Mouse (Mus musculus): Measurements from ENCODE around the gene Hmcn1. TPM values are rescaled to one million over a fixed set of nuclear protein-coding genes. Genes with fewer than 3 reads are reported as not detected.

Gene Hmcn1
- total and polyA plus RNA-seq, 2 experiments from 2014 or later = 1.2 to 2.5 TPM

DNA sequence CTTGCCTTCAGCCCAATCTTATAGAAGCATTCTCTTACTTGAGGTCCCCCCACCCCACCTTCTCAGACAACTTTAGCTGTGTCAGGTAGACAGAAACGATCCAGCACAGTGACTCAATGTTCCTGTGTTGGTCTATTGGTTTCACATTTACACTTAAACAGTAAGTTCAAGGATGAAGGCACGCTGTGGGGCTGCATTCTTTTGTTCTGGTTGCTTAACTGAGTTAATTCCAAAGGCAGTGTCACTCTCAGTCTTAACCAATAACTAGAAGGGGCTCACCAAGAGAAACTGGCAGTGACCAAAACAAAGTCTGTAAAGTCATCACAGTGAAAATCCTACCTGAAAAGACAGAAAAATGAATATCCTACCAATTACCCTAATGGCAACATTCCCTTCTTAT is 44.3 kb downstream of the Hmcn1 start:
- Histone ChIP-seq H3K4me3 (ENCODE audit: low read depth, low read length) (no peak overlapping the region), H3K4me1 (ENCODE audit: insufficient read depth, low read length) (no peaks in the 10 kb centered on the region), H3K9me3 (ENCODE audit: low read length) (no peaks in the 10 kb centered on the region), H3K27ac (ENCODE audit: low read depth, low read length) (no peak overlapping the region), H3K27me3 (ENCODE audit: insufficient read depth, low read length) (no peaks in the 10 kb centered on the region), H3K36me3 (ENCODE audit: insufficient read depth, low read length) (no peaks in the 10 kb centered on the region), H3K9ac (replicated peaks; ENCODE audit: low read length, poor library complexity, severe bottlenecking) (no peak overlapping the region), H3K4me2 (ENCODE audit: low read depth, low read length, poor library complexity, severe bottlenecking) (no peak overlapping the region)
- DNase-seq (ENCODE audit: low spot score) = no peak
- no peak for TF ChIP-seq CTCF (IDR thresholded peaks at IDR 0.05)
- 82% methylated on average over 2 of the region's 2 CpGs for WGBS
- no peak for ATAC-seq (ENCODE audit: low FRiP score)

GRCm38 (mm10) chr1:150943601-150944000 is 49.6 kb downstream of the Hmcn1 start:
- Histone ChIP-seq H3K27me3 (ENCODE audit: insufficient read depth, low read length) (no peaks in the 10 kb centered on the region), H3K27ac (ENCODE audit: low read depth, low read length) (no peak overlapping the region), H3K36me3 (ENCODE audit: insufficient read depth, low read length) (no peaks in the 10 kb centered on the region), H3K9me3 (ENCODE audit: low read length) (no peaks in the 10 kb centered on the region), H3K9ac (replicated peaks; ENCODE audit: low read length, poor library complexity, severe bottlenecking) (no peak overlapping the region), H3K4me3 (ENCODE audit: low read depth, low read length) (no peak overlapping the region), H3K4me1 (ENCODE audit: insufficient read depth, low read length) (no peaks in the 10 kb centered on the region), H3K4me2 (ENCODE audit: low read depth, low read length, poor library complexity, severe bottlenecking) (no peak overlapping the region)
- ATAC-seq (ENCODE audit: low FRiP score) (no peak), DNase-seq (ENCODE audit: low spot score) (no peak)
- TF ChIP-seq CTCF (IDR thresholded peaks at IDR 0.05) = no peak
- WGBS = 58% methylated on average over 2 of the region's 2 CpGs

- 78% methylated on average over 2 of the region's 2 CpGs for WGBS
- Histone ChIP-seq H3K9me3 (ENCODE audit: low read length) (no peaks in the 10 kb centered on the region), H3K4me3 (ENCODE audit: low read depth, low read length) (no peak overlapping the region), H3K4me2 (ENCODE audit: low read depth, low read length, poor library complexity, severe bottlenecking) (no peak overlapping the region), H3K36me3 (ENCODE audit: insufficient read depth, low read length) (no peaks in the 10 kb centered on the region), H3K27ac (ENCODE audit: low read depth, low read length) (no peak overlapping the region), H3K4me1 (ENCODE audit: insufficient read depth, low read length) (no peaks in the 10 kb centered on the region), H3K27me3 (ENCODE audit: insufficient read depth, low read length) (no peaks in the 10 kb centered on the region), H3K9ac (replicated peaks; ENCODE audit: low read length, poor library complexity, severe bottlenecking) (no peak overlapping the region)
- no peak for DNase-seq (ENCODE audit: low spot score)
- ATAC-seq (ENCODE audit: low FRiP score) = no peak
- TF ChIP-seq CTCF (IDR thresholded peaks at IDR 0.05) = no peak
Measured at GRCm38 (mm10) chr1:150942143-150942542, 51.1 kb downstream of the Hmcn1 start.

DNA sequence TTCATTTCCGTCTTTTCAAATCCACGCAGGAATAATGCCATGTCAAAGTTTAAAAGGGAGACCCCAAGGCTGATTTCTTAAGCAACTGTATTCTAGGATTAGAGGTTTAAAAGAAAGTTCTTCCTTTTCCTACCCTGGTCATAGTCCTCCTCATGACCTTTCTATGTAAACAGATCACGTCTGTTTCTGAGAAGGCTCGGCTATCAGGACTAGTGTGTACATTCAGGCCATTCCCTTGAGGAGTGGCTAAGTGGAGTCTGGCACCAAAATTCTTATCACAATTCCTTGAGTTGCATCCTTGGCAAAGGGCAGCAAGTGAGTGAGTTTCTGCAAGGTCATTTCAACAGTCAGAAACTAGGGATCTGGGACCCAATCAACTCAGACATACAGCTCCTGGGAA is 56.4 kb downstream of the Hmcn1 start:
- no peaks in the 10 kb centered on the region for H3K36me3 ChIP-seq (ENCODE audit: insufficient read depth, low read length)
- no peak for TF ChIP-seq CTCF (IDR thresholded peaks at IDR 0.05)
- ATAC-seq (ENCODE audit: low FRiP score) = no peak
- no peaks in the 10 kb centered on the region for H3K9me3 ChIP-seq (ENCODE audit: low read length)
- DNase-seq (ENCODE audit: low spot score) = no peak
- no peak overlapping the region for H3K9ac ChIP-seq (replicated peaks; ENCODE audit: low read length, poor library complexity, severe bottlenecking)
- no peak overlapping the region for H3K27ac ChIP-seq (ENCODE audit: low read depth, low read length)
- no peak overlapping the region for H3K4me2 ChIP-seq (ENCODE audit: low read depth, low read length, poor library complexity, severe bottlenecking)
- 79% methylated on average over 4 of the region's 4 CpGs for WGBS
- no peaks in the 10 kb centered on the region for H3K27me3 ChIP-seq (ENCODE audit: insufficient read depth, low read length)
- no peak overlapping the region for H3K4me3 ChIP-seq (ENCODE audit: low read depth, low read length)
- no peaks in the 10 kb centered on the region for H3K4me1 ChIP-seq (ENCODE audit: insufficient read depth, low read length)

DNA sequence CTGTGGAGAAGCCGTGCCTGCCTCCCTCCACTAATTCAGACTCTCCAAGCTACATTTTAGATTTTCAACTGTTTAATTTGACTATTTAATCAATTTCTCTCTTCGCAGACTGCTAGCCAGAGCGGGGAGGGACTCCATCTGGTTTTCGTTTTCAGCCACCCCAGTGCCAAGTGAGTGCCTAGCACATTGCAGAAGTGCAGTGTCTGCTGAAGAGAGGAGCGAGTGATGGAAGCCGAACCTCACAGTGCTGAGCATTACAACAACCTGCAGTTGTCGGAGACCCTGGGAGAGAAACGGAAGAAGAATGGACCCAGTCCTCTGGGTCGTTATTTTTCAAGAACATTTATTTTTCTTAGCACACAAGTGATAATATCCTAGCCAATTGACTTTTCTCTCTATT is 59.6 kb downstream of the Hmcn1 start:
- 63% methylated on average over 9 of the region's 9 CpGs for WGBS
- no peaks in the 10 kb centered on the region for H3K9me3 ChIP-seq (ENCODE audit: low read length)
- ATAC-seq (ENCODE audit: low FRiP score) (no peak), DNase-seq (ENCODE audit: low spot score) (no peak)
- no peaks in the 10 kb centered on the region for H3K27me3 ChIP-seq (ENCODE audit: insufficient read depth, low read length)
- H3K9ac ChIP-seq (replicated peaks; ENCODE audit: low read length, poor library complexity, severe bottlenecking) = no peak overlapping the region
- no peak overlapping the region for H3K27ac ChIP-seq (ENCODE audit: low read depth, low read length)
- H3K4me2 ChIP-seq (ENCODE audit: low read depth, low read length, poor library complexity, severe bottlenecking) = no peak overlapping the region
- no peaks in the 10 kb centered on the region for H3K4me1 ChIP-seq (ENCODE audit: insufficient read depth, low read length)
- H3K4me3 ChIP-seq (ENCODE audit: low read depth, low read length) = no peak overlapping the region
- H3K36me3 ChIP-seq (ENCODE audit: insufficient read depth, low read length) = no peaks in the 10 kb centered on the region
- TF ChIP-seq CTCF (IDR thresholded peaks at IDR 0.05) = no peak

- no peak for TF ChIP-seq CTCF (IDR thresholded peaks at IDR 0.05)
- DNase-seq (ENCODE audit: low spot score) (no peak), ATAC-seq (ENCODE audit: low FRiP score) (no peak)
- no peaks in the 10 kb centered on the region for H3K36me3 ChIP-seq (ENCODE audit: insufficient read depth, low read length)
- no peak overlapping the region for H3K27ac ChIP-seq (ENCODE audit: low read depth, low read length)
- no peak overlapping the region for H3K9ac ChIP-seq (replicated peaks; ENCODE audit: low read length, poor library complexity, severe bottlenecking)
- H3K4me3 ChIP-seq (ENCODE audit: low read depth, low read length) = no peak overlapping the region
- 83% methylated on average over 9 of the region's 9 CpGs for WGBS
- H3K9me3 ChIP-seq (ENCODE audit: low read length) = no peaks in the 10 kb centered on the region
- H3K4me1 ChIP-seq (ENCODE audit: insufficient read depth, low read length) = no peaks in the 10 kb centered on the region
- no peak overlapping the region for H3K4me2 ChIP-seq (ENCODE audit: low read depth, low read length, poor library complexity, severe bottlenecking)
- no peaks in the 10 kb centered on the region for H3K27me3 ChIP-seq (ENCODE audit: insufficient read depth, low read length)
Measured at GRCm38 (mm10) chr1:150920860-150921259, 72.4 kb downstream of the Hmcn1 start.
